Mouse (Mus musculus) midbrain, embryonic 14.5 days (tissue): ENCODE data around the gene Msrb1. TPM values are rescaled to one million over a fixed set of nuclear protein-coding genes. Genes with fewer than 3 reads are reported as not detected.
A peak's percentile ranks its signal among the peaks of the same experiment; 100 is the strongest.

ENCODE experiments used
- ATAC-seq: fragments of 200-750 bp; cut with Nextera tagmentation; 2 replicates; pipeline ENCODE4 v1.8.0; 2017; ENCODE audit warnings: moderate number of reproducible peaks, moderate library complexity; ENCODE audit not compliant: low FRiP score, low TSS enrichment
- DNase-seq: peaks from one replicate; pipeline ENCODE4 v3.0.0-alpha.2; 2015
- H3K27ac ChIP-seq: fragments of 300-500 bp; sonication (generic); replicated peaks from 2 replicates; pipeline ENCODE4 v1.5.1; 2014; ENCODE audit warnings: mild to moderate bottlenecking, low read depth, low read length, moderate library complexity
- H3K27me3 ChIP-seq: fragments of 300-500 bp; sonication (generic); 2 replicates; pipeline ENCODE4 v1.6.1; 2014; ENCODE audit warnings: low read length, control low read depth, mixed read lengths; ENCODE audit not compliant: control insufficient read depth, insufficient read depth
- H3K36me3 ChIP-seq: fragments of 300-500 bp; sonication (generic); 2 replicates; pipeline ENCODE4 v1.6.1; 2014; ENCODE audit warnings: low read length, control low read depth; ENCODE audit not compliant: control insufficient read depth, insufficient read depth
- H3K4me1 ChIP-seq: fragments of 300-500 bp; sonication (generic); 2 replicates; pipeline ENCODE4 v1.6.1; 2014; ENCODE audit warnings: mild to moderate bottlenecking, antibody characterized with exemption, low read length, control low read depth; ENCODE audit not compliant: control insufficient read depth, insufficient read depth
- H3K4me2 ChIP-seq: fragments of 300-500 bp; sonication (generic); 2 replicates; pipeline ENCODE4 v1.6.1; 2014; ENCODE audit warnings: mild to moderate bottlenecking, low read length, moderate library complexity
- H3K4me3 ChIP-seq: fragments of 300-500 bp; sonication (generic); replicated peaks from 2 replicates; pipeline ENCODE4 v1.5.1; 2014; ENCODE audit warnings: low read depth, low read length
- H3K9ac ChIP-seq: fragments of 300-500 bp; sonication (generic); replicated peaks from 2 replicates; pipeline ENCODE4 v1.6.1; 2014; ENCODE audit warnings: mild to moderate bottlenecking, low read length, moderate library complexity
- H3K9me3 ChIP-seq: fragments of 300-500 bp; sonication (generic); 2 replicates; pipeline ENCODE4 v1.6.1; 2016; ENCODE audit warnings: low read length, control low read depth, mixed read lengths; ENCODE audit not compliant: control insufficient read depth
- WGBS: fragments of 180-500 bp; shearing (Covaris S2); extraction: QIAGEN DNeasy Blood & Tissue Kit; methylation state at CpG from one replicate; pipeline ENCODE4 v1.1.7; 2014; 5-methylcytosine and 5-hydroxymethylcytosine counted together
- polyA plus RNA-seq: library from polyadenylated mRNA; unstranded; fragments of >200 nt; fragmentation: Nextera tagmentation; extraction: Ambion mirVana; gene quantifications from 2 replicates; pipeline ENCODE4 v1.2.1, GENCODE M21; 2014

Gene Msrb1
- polyA plus RNA-seq, 1 experiment from 2014 or later = 20.1 TPM

DNA sequence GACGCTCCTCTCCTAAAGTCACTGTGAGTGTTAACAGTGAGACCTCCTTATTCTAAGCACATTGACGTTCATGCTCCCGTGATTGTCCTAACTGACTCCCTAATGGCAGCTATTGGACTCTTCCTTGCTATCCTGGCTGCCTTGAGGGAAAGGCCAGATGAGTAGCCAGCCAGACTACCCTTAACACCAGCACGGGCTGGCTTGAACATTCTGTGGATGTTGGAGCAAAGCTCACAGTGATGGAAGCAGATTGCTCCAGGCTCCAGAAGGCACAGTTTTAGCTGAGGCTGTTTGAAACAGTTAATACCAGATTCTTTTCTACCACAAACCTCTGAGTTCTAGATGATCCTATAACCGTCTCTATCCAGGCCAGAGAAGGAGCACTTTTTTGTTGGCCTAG lies 7.5 kb downstream of the Msrb1 start:
- no peaks in the 10 kb centered on the region for H3K4me1 ChIP-seq
- no peaks in the 10 kb centered on the region for H3K27me3 ChIP-seq
- no peak overlapping the region for H3K4me2 ChIP-seq
- H3K36me3 ChIP-seq = no peaks in the 10 kb centered on the region
- 77% methylated on average over 5 of the region's 5 CpGs for WGBS
- ATAC-seq (no peak), DNase-seq (no peak)
- no peaks in the 10 kb centered on the region for H3K9me3 ChIP-seq
- H3K27ac ChIP-seq = no peak overlapping the region
- no peak overlapping the region for H3K4me3 ChIP-seq
- H3K9ac ChIP-seq = no peak overlapping the region

- ATAC-seq (no peak), DNase-seq (no peak)
- Histone ChIP-seq H3K9ac (no peak overlapping the region), H3K9me3 (no peaks in the 10 kb centered on the region), H3K4me2 (no peak overlapping the region), H3K36me3 (no peaks in the 10 kb centered on the region), H3K4me3 (no peak overlapping the region), H3K27me3 (no peaks in the 10 kb centered on the region), H3K27ac (no peak overlapping the region), H3K4me1 (no peaks in the 10 kb centered on the region)
- WGBS = 71% methylated on average over 3 of the region's 3 CpGs
Observed at GRCm38 (mm10) chr17:24744381-24744780, 7.9 kb downstream of the Msrb1 start.

DNA sequence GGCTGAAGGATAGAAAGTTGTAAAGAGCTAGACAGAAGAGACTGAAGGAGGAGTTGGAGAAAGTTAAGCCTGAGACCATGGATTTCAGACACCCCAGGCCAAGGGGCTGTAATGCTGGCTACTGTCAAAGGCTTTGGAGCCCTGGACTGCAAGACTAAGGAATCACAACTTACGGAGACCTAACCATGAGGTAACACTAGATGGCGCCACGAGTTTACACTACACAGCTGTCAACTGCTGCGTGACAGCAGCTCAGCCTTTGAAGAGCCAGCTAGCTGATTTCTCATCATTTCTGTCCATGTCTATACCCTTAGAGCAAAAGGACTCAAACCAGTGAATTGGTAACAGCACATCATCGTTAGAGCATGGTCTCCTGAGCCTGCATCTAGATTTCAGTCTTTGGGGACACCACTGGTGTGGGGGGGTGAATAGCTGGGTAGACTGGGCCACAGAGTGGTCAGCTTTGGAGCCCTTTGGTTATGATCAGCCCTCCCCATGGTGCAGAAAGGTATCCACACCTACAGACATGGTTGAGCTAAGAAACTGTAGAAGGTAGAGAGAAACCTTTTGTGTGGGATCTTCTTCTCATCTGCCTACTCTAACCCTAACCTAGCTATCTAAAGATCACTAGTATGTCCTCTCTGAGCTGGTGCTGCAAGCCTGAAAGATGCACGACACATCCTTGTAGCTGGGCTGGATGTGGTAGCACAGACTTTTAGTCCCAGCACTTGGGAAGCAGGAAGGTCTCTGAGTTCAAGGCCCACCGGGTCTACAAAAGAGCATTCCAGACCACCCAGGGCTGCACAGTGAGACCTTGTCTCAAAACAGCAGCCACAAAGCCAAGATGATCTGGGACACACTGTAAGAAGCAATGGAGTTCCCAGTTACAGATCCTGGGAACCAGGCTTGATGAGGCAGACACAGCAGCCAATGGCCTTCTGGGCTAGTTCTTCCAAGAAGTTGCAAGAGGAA lies 9.4 kb downstream of the Msrb1 start:
- peak; percentile 68; the same call in 1 of the 2 replicates for ATAC-seq
- DNase-seq = peak; percentile 96
- Histone ChIP-seq H3K4me2 (no peak overlapping the region), H3K36me3 (no peaks in the 10 kb centered on the region), H3K4me1 (no peaks in the 10 kb centered on the region), H3K4me3 (no peak overlapping the region), H3K9ac (no peak overlapping the region; the same call in 1 of the 2 replicates), H3K27ac (no peak overlapping the region), H3K9me3 (no peaks in the 10 kb centered on the region), H3K27me3 (peaks cover 11% of the 10 kb centered on the region)
- WGBS = 19% methylated on average over 7 of the region's 7 CpGs

GRCm38 (mm10) chr17:24746986-24747385 lies 10.5 kb downstream of the Msrb1 start:
- 64% methylated on average over 4 of the region's 4 CpGs for WGBS
- ATAC-seq (no peak), DNase-seq (no peak)
- Histone ChIP-seq H3K4me3 (no peak overlapping the region), H3K9ac (no peak overlapping the region), H3K4me1 (no peaks in the 10 kb centered on the region), H3K27me3 (peaks cover 22% of the 10 kb centered on the region), H3K4me2 (no peak overlapping the region), H3K36me3 (no peaks in the 10 kb centered on the region), H3K9me3 (no peaks in the 10 kb centered on the region), H3K27ac (no peak overlapping the region)

DNA sequence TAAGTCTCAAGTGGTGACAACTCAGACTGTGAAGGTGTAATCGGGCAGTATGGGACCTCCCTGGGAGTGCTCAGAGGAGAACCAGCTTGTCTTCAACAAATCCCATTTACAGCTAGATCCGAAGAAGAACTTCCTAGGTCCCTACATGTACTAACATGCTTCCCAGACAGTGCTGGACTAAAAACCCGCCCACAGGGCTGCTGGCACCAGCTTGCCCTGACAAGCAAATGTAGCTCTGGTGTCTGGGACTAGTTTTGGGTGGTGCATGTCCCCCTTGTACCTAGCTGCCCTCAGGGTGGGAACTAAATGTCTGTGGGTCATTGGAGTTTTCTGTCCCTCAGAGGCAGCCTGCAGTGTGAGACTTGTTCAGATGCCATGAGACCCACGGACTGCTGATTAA lies 15.1 kb downstream of the Msrb1 start:
- H3K4me1 ChIP-seq = peaks cover 7% of the 10 kb centered on the region; the same call in 1 of the 2 replicates
- no peaks in the 10 kb centered on the region for H3K36me3 ChIP-seq
- H3K27ac ChIP-seq = no peak overlapping the region
- no peak overlapping the region for H3K9ac ChIP-seq
- ATAC-seq (no peak), DNase-seq (no peak)
- peaks cover 53% of the 10 kb centered on the region for H3K27me3 ChIP-seq
- H3K4me2 ChIP-seq = no peak overlapping the region
- WGBS = 12% methylated on average over 4 of the region's 4 CpGs
- no peaks in the 10 kb centered on the region for H3K9me3 ChIP-seq
- H3K4me3 ChIP-seq = no peak overlapping the region

GRCm38 (mm10) chr17:24752415-24753394 lies 16.3 kb downstream of the Msrb1 start, which contains the start of gene Hs3st6:
Gene Hs3st6, plus strand, starts transcription at chr17:24752988.
- H3K27me3 ChIP-seq = peaks cover 53% of the 10 kb centered on the region
- ATAC-seq (no peak), DNase-seq (peak; percentile 37)
- H3K9ac ChIP-seq = peak within 1 kb of the TSS; percentile 34; the same call in 1 of the 2 replicates
- no peak within 1 kb of the TSS for H3K27ac ChIP-seq
- H3K4me1 ChIP-seq = peaks cover 7% of the 10 kb centered on the region; the same call in 1 of the 2 replicates
- H3K4me3 ChIP-seq = peak within 1 kb of the TSS; percentile 38
- no peaks in the 10 kb centered on the region for H3K9me3 ChIP-seq
- no peaks in the 10 kb centered on the region for H3K36me3 ChIP-seq
- WGBS = 1% methylated on average over 76 of the region's 82 CpGs
- peak within 1 kb of the TSS; percentile 75 for H3K4me2 ChIP-seq

DNA sequence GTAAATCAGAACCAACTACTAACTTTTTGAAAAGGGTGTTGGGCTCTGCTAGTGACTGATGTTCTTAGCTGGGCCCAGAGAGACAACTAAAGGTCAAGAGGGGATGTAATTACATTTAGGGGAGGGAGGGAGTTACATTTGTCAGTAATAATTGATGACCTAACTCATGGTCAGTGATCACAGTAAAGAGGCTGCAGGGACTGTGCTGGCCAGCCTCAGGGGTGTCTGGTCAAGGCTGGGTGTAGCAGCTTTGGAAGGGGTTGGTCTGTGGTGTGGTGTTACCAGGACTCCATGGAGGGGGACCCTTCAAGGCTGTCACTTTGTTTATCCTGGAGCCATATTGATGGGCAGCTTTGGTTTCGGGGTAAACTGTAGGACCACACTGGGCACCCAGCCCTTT lies 21.0 kb downstream of the Msrb1 start:
- H3K27me3 ChIP-seq = peaks cover 28% of the 10 kb centered on the region
- no peaks in the 10 kb centered on the region for H3K36me3 ChIP-seq
- peaks cover 6% of the 10 kb centered on the region; the same call in 1 of the 2 replicates for H3K4me1 ChIP-seq
- H3K9me3 ChIP-seq = no peaks in the 10 kb centered on the region
- H3K9ac ChIP-seq = no peak overlapping the region
- DNase-seq (no peak), ATAC-seq (no peak)
- no peak overlapping the region for H3K4me3 ChIP-seq
- no peak overlapping the region for H3K27ac ChIP-seq
- WGBS = 65% methylated on average over 1 of the region's 1 CpGs
- no peak overlapping the region for H3K4me2 ChIP-seq

GRCm38 (mm10) chr17:24761121-24761520 lies 24.7 kb downstream of the Msrb1 start:
- H3K27ac ChIP-seq = no peak overlapping the region
- H3K4me3 ChIP-seq = no peak overlapping the region
- ATAC-seq (no peak), DNase-seq (no peak)
- no peak overlapping the region for H3K4me2 ChIP-seq
- no peaks in the 10 kb centered on the region for H3K9me3 ChIP-seq
- H3K9ac ChIP-seq = no peak overlapping the region
- H3K4me1 ChIP-seq = no peaks in the 10 kb centered on the region
- WGBS = 54% methylated on average over 5 of the region's 5 CpGs
- no peaks in the 10 kb centered on the region; the same call in 1 of the 2 replicates for H3K27me3 ChIP-seq
- H3K36me3 ChIP-seq = no peaks in the 10 kb centered on the region
